Mouse (Mus musculus) induced T-regulatory cell, adult 2 months (primary cell): ENCODE data around the gene Nudcd3.

ENCODE experiments used
- DNase-seq: peaks from one replicate; pipeline ENCODE4 v3.0.0-alpha.2; 2012; ENCODE audit warnings: low read depth

The Nudcd3 gene

GRCm38 (mm10) chr11:6200087-6200569 is at the start of gene Nudcd3:
Gene Nudcd3 (minus strand): TSS chr11:6200415.
- DNase-seq: peak; percentile 95

GRCm38 (mm10) chr11:6244707-6245106 is 44.5 kb upstream of the Nudcd3 start:
- DNase-seq: no peak

- DNase-seq: no peak
These were observed 32.8 kb upstream of the Nudcd3 start for GRCm38 (mm10) chr11:6233025-6233424.

- DNase-seq: no peak
These were observed 29.8 kb upstream of the Nudcd3 start, which contains the start of gene Npc1l1 for GRCm38 (mm10) chr11:6230012-6230411. Gene Npc1l1 (minus strand): TSS chr11:6230143.

- no peak for DNase-seq
These were observed 24.5 kb upstream of the Nudcd3 start for GRCm38 (mm10) chr11:6224541-6225229.

GRCm38 (mm10) chr11:6222187-6222586 is 22.0 kb upstream of the Nudcd3 start:
- DNase-seq: no peak

- no peak for DNase-seq
These were observed 19.8 kb upstream of the Nudcd3 start for GRCm38 (mm10) chr11:6219967-6220366.

- DNase-seq: no peak
These were observed 18.1 kb upstream of the Nudcd3 start for GRCm38 (mm10) chr11:6218189-6218896.

GRCm38 (mm10) chr11:6216834-6217233 is 16.6 kb upstream of the Nudcd3 start:
- DNase-seq: no peak

GRCm38 (mm10) chr11:6208158-6208557 is 7.9 kb upstream of the Nudcd3 start:
- no peak for DNase-seq

- no peak for DNase-seq
These were observed 6.9 kb upstream of the Nudcd3 start for GRCm38 (mm10) chr11:6207090-6207489.

GRCm38 (mm10) chr11:6200570-6200969 is 355 bp upstream of the Nudcd3 start:
- no peak for DNase-seq

GRCm38 (mm10) chr11:6199410-6200086 is 667 bp downstream of the Nudcd3 start, which contains the start of gene A730071L15Rik:
Gene A730071L15Rik (plus strand): TSS chr11:6200029.
- no peak for DNase-seq

- peak; percentile 53 for DNase-seq
These were observed 1.8 kb downstream of the Nudcd3 start for GRCm38 (mm10) chr11:6198449-6198848.

GRCm38 (mm10) chr11:6196780-6197179 is 3.4 kb downstream of the Nudcd3 start:
- DNase-seq: no peak

GRCm38 (mm10) chr11:6187878-6188277 is 12.3 kb downstream of the Nudcd3 start:
- peak; percentile 94 for DNase-seq

- DNase-seq: no peak
These were observed 12.8 kb downstream of the Nudcd3 start for GRCm38 (mm10) chr11:6187399-6187798.

- peak; percentile 80 for DNase-seq
These were observed 15.8 kb downstream of the Nudcd3 start for GRCm38 (mm10) chr11:6184202-6184935.

GRCm38 (mm10) chr11:6183246-6183645 is 17.0 kb downstream of the Nudcd3 start:
- DNase-seq: peak; percentile 77

- peak; percentile 83 for DNase-seq
These were observed 19.3 kb downstream of the Nudcd3 start for GRCm38 (mm10) chr11:6180811-6181399.

GRCm38 (mm10) chr11:6179194-6179593 is 21.0 kb downstream of the Nudcd3 start:
- DNase-seq: peak; percentile 72
